Mouse (Mus musculus): ENCODE results near the gene Uqcrfs1. TPM values are rescaled to one million over a fixed set of nuclear protein-coding genes. Genes with fewer than 3 reads are reported as not detected.

The Uqcrfs1 gene
- polyA plus RNA-seq, 1 experiment: 14.6 TPM

DNA sequence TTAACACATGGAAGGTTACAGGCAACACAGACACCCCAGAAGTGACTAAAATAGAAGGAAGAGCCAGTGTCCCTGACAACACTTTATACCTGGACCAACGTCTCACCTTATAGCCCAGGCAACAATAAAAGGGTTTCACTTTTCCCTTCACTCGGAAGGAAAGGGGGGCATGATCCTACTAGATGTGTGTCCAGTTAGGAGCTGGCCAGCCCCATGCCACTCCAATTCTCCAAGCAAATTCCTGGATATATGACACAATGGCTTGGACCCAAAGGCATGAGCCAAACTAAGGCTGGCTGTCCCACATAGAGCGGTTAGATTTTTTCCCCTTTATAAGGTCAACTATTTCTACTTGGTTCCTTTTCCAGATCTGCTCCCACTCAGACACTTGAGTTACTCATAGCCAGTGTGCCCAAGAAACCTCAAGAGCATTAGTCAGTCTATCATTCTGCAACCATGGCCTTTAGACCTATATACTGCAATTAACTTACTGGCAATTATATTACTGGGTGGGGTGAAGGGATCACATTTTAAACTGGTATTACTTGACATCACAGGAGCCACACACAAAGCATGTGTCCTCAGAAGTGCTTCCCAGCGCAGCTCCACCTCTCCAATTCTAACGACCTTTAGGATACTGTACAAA is 21.8 kb downstream of the Uqcrfs1 start:
- peaks cover 2% of the 10 kb centered on the region; the same call in 1 of the 2 replicates for H3K9me3 ChIP-seq (ENCODE audit: control insufficient read depth, low read length)
- no peaks in the 10 kb centered on the region for H3K36me3 ChIP-seq (ENCODE audit: control insufficient read depth)
- H3K4me1 ChIP-seq (ENCODE audit: control insufficient read depth): peaks cover 8% of the 10 kb centered on the region
- H3K4me3 ChIP-seq (replicated peaks): no peak overlapping the region
- H3K27me3 ChIP-seq (ENCODE audit: control insufficient read depth): no peaks in the 10 kb centered on the region
- TF ChIP-seq TAL1 (IDR thresholded peaks at IDR 0.05; ENCODE audit: low read length): no peak
- no peak for TF ChIP-seq GATA1 (IDR thresholded peaks at IDR 0.05; ENCODE audit: low read length)

DNA sequence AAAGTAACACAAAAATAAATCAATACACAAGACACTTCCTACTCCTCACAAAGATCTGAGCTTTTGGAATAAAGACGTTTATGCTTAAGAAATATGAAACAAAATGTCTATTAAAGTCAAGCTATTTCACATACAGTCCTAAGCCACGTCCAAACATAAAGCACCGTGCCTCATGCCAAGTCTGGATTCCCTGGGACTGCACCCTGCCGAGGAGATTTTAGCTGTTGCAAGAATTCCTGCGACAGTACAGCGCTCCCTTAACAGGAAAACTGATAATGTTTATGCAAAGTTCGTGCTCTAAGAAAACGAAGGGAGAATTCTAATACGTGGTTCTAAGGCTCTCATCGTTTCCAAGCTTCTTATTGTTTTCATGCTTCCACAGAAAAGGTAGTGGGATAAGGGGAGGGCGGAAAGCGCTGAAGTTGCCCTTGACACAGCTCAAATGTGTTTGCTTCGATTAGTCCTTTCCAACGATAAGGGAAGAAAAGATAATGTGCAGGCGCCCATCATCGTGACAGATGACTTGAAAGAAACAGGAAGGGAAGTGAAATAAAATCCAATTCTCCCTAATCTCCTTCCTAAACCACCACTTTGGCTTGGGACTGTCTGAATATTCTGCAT is 23.8 kb downstream of the Uqcrfs1 start:
- Histone ChIP-seq H3K27me3 (ENCODE audit: control insufficient read depth) (no peaks in the 10 kb centered on the region), H3K4me1 (ENCODE audit: control insufficient read depth) (peaks cover 8% of the 10 kb centered on the region), H3K36me3 (ENCODE audit: control insufficient read depth) (no peaks in the 10 kb centered on the region), H3K9me3 (ENCODE audit: control insufficient read depth, low read length) (peaks cover 2% of the 10 kb centered on the region; the same call in 1 of the 2 replicates), H3K4me3 (replicated peaks) (no peak overlapping the region)
- TF ChIP-seq TAL1 (IDR thresholded peaks at IDR 0.05; ENCODE audit: low read length) (no peak), GATA1 (IDR thresholded peaks at IDR 0.05; ENCODE audit: low read length) (no peak)

DNA sequence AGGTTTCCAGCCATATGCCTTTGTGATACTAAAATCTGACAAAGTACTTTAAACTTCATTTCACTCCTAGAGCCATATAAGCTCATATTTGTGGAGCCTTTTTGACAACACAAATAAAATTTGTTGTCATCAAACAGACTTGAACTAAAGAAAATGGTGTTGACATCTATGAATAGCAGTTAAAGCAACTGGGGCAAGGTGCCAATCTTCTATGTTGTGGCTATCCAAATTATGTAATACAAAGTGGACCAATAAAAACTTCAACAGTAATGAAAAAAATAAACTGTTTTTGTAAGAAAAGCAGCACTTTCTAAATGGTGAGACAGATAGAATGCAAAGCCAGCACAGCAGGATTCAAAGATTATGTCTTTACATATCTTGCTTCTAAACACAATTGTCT is 27.0 kb downstream of the Uqcrfs1 start:
- Histone ChIP-seq H3K9me3 (ENCODE audit: control insufficient read depth, low read length) (peaks cover under 1% of the 10 kb centered on the region; the same call in 1 of the 2 replicates), H3K27me3 (ENCODE audit: control insufficient read depth) (no peaks in the 10 kb centered on the region), H3K4me1 (ENCODE audit: control insufficient read depth) (peaks cover 8% of the 10 kb centered on the region), H3K36me3 (ENCODE audit: control insufficient read depth) (no peaks in the 10 kb centered on the region), H3K4me3 (replicated peaks) (no peak overlapping the region)
- TF ChIP-seq GATA1 (IDR thresholded peaks at IDR 0.05; ENCODE audit: low read length) (no peak), TAL1 (IDR thresholded peaks at IDR 0.05; ENCODE audit: low read length) (no peak)

DNA sequence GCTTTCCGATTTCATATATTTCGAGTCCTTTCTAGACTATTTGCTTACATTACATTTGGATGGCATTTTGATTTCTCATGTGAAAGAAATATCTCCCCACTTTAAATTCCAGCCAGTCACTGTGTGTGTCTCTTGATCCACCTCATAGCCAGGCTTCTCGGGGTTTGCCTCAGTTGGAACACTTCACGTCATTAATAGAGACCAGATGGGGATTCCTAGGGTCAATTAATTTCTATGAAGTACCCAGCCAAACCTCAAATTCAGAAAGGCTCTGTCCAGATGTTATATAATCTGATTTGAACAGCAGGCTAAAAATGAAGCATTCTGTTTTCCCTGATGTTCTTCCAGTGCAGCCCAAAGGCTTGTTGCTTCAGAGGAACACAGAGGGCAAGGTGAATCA is 37.5 kb downstream of the Uqcrfs1 start:
- no peaks in the 10 kb centered on the region for H3K9me3 ChIP-seq (ENCODE audit: control insufficient read depth, low read length)
- no peaks in the 10 kb centered on the region for H3K27me3 ChIP-seq (ENCODE audit: control insufficient read depth)
- TF ChIP-seq TAL1 (IDR thresholded peaks at IDR 0.05; ENCODE audit: low read length) (no peak), GATA1 (IDR thresholded peaks at IDR 0.05; ENCODE audit: low read length) (no peak)
- H3K4me1 ChIP-seq (ENCODE audit: control insufficient read depth): no peaks in the 10 kb centered on the region
- no peak overlapping the region for H3K4me3 ChIP-seq (replicated peaks)
- H3K36me3 ChIP-seq (ENCODE audit: control insufficient read depth): no peaks in the 10 kb centered on the region

DNA sequence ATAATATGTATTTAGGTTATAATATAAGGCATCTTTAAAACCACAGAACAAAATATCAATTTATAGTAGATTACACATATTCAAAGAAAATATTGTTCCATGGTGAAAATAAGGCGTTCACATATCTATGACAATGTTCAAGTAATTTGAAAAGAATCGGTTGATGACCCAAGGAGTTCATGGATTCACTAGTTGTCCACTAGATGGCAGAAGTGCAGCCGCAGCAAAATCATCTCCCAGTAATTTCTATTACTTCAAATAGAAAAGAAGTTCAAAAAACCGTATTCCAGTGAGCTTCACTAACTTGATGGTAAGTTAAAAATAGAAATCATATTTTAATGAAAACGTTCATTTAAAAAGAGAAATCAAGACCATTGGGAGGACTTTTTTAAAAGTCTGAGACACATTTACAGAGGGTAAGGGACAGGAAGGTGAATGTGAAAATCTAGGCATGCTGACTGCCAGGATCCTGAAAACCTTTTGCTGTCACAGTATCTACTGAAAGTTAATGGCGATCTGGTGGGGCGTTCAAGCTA is 43.2 kb downstream of the Uqcrfs1 start:
- Histone ChIP-seq H3K36me3 (ENCODE audit: control insufficient read depth) (no peaks in the 10 kb centered on the region), H3K4me3 (replicated peaks) (no peak overlapping the region), H3K9me3 (ENCODE audit: control insufficient read depth, low read length) (no peaks in the 10 kb centered on the region), H3K27me3 (ENCODE audit: control insufficient read depth) (no peaks in the 10 kb centered on the region), H3K4me1 (ENCODE audit: control insufficient read depth) (no peaks in the 10 kb centered on the region)
- TF ChIP-seq TAL1 (IDR thresholded peaks at IDR 0.05; ENCODE audit: low read length): no peak
- TF ChIP-seq GATA1 (IDR thresholded peaks at IDR 0.05; ENCODE audit: low read length): no peak

Other genes starting within 250 kb of the Uqcrfs1 start
- gene Agtr1a, start 208.9 kb downstream of the Uqcrfs1 start, polyA plus RNA-seq (2012): not detected in 2 replicates
- gene Dusp22, start 114.6 kb upstream of the Uqcrfs1 start, polyA plus RNA-seq (2012): 0.03 and 0.06 TPM in 2 replicates
- gene Irf4, start 203.9 kb upstream of the Uqcrfs1 start, polyA plus RNA-seq (2012): not detected in 2 replicates